Mouse (Mus musculus) liver, embryonic 14.5 days (tissue): ENCODE data around the gene Castor2. TPM values are rescaled to one million over a fixed set of nuclear protein-coding genes. Genes with fewer than 3 reads are reported as not detected.
A peak's percentile ranks its signal among the peaks of the same experiment; 100 is the strongest.

Experiments used
- ATAC-seq: fragments of 200-750 bp; cut with Nextera tagmentation; 2 replicates; pipeline ENCODE4 v1.8.0; 2017; ENCODE audit warnings: moderate number of reproducible peaks, mild to moderate bottlenecking, moderate library complexity; ENCODE audit not compliant: insufficient read depth
- DNase-seq, 3 experiments: peaks; one replicate each; pipeline ENCODE4 v3.0.0-alpha.2; 2012 to 2013; ENCODE audit warnings: low read depth in 3 of 3, low spot score in 3 of 3
- H3K27ac ChIP-seq: fragments of 300-500 bp; sonication (generic); 2 replicates; pipeline ENCODE4 v1.5.1; 2014; ENCODE audit warnings: moderate library complexity, mild to moderate bottlenecking, control low read depth, inconsistent platforms
- H3K27me3 ChIP-seq: fragments of 300-500 bp; sonication (generic); 2 replicates; pipeline ENCODE4 v1.6.1; 2014; ENCODE audit warnings: mild to moderate bottlenecking, low read length, moderate library complexity; ENCODE audit not compliant: control insufficient read depth, insufficient read depth
- H3K36me3 ChIP-seq: fragments of 300-500 bp; sonication (generic); replicated peaks from 2 replicates; pipeline ENCODE4 v1.6.1; 2014; ENCODE audit warnings: low read depth; ENCODE audit not compliant: control insufficient read depth, insufficient read depth
- H3K4me1 ChIP-seq, 2 experiments: fragments of 200-500 bp in 1 of 2; fragments of 300-500 bp in 1 of 2; sonication (generic) in 1 of 2; replicated peaks; 2 replicates each; pipeline ENCODE4 v1.6.1; 2012 to 2014; ENCODE audit warnings: antibody characterized with exemption in 1 of 2, inconsistent platforms in 1 of 2, low read length in 1 of 2; ENCODE audit not compliant: control insufficient read depth in 2 of 2, insufficient read depth in 2 of 2
- H3K4me2 ChIP-seq: fragments of 300-500 bp; sonication (generic); 2 replicates; pipeline ENCODE4 v1.6.1; 2014; ENCODE audit warnings: low read depth, mild to moderate bottlenecking, control low read depth, moderate library complexity
- H3K4me3 ChIP-seq, 2 experiments: fragments of 200-500 bp in 1 of 2; fragments of 300-500 bp in 1 of 2; sonication (generic) in 1 of 2; 2 replicates each; pipeline ENCODE4 v1.5.1; 2012 to 2014; ENCODE audit warnings: low read depth in 2 of 2, low read length in 2 of 2, mild to moderate bottlenecking in 2 of 2, control low read depth in 1 of 2, inconsistent platforms in 1 of 2, moderate library complexity in 1 of 2; ENCODE audit not compliant: insufficient read depth in 1 of 2
- H3K9ac ChIP-seq: fragments of 300-500 bp; sonication (generic); replicated peaks from 2 replicates; pipeline ENCODE4 v1.6.1; 2014; ENCODE audit warnings: mild to moderate bottlenecking, control low read depth, moderate library complexity
- H3K9me3 ChIP-seq: fragments of 300-500 bp; sonication (generic); 2 replicates; pipeline ENCODE4 v1.6.1; 2016; ENCODE audit warnings: low read length, mixed read lengths; ENCODE audit not compliant: control insufficient read depth
- CTCF ChIP-seq: IDR thresholded peaks from 2 replicates; pipeline ENCODE4 v1.5.1; 2016; ENCODE audit warnings: antibody characterized with exemption, low read depth, control low read depth
- EP300 ChIP-seq: IDR thresholded peaks from 2 replicates; pipeline ENCODE4 v1.6.1; 2016; ENCODE audit warnings: antibody characterized with exemption, low read depth
- WGBS: fragments of 180-500 bp; shearing (Covaris S2); extraction: QIAGEN DNeasy Blood & Tissue Kit; methylation state at CpG from one replicate; pipeline ENCODE4 v1.1.7; 2014; ENCODE audit not compliant: insufficient replicate concordance; 5-methylcytosine and 5-hydroxymethylcytosine counted together
- polyA plus RNA-seq, 2 experiments: library from polyadenylated mRNA; depleted of rRNA in 1 of 2; stranded (reverse) in 1 of 2; unstranded in 1 of 2; fragments of >200 nt; fragmentation: Nextera tagmentation in 1 of 2; extraction: Ambion mirVana in 1 of 2; gene quantifications; 2 replicates each; pipeline versions ENCODE4 v1.2.1 to v1.2.3; 2012 to 2014

Castor2 gene
- polyA plus RNA-seq, 2 experiments, result 0.21 to 0.28 TPM

GRCm38 (mm10) chr5:134176169-134176881 lies 76.8 kb downstream of the Castor2 start, which contains the start of gene Rcc1l:
Gene Rcc1l (minus strand): TSS chr5:134176774.
- WGBS, result under 1% methylated on average over 65 of the region's 72 CpGs
- Histone ChIP-seq H3K4me2 (peak within 1 kb of the TSS; percentile 71), H3K27ac (no peak within 1 kb of the TSS; the same call in none of the 2 replicates), H3K4me1 (peaks cover 5 to 12% of the 10 kb centered on the region in 2 experiments), H3K27me3 (no peaks in the 10 kb centered on the region), H3K9ac (peak within 1 kb of the TSS; percentile 57), H3K4me3 (peak within 1 kb of the TSS; percentile 79 to 92), H3K9me3 (no peaks in the 10 kb centered on the region), H3K36me3 (no peaks in the 10 kb centered on the region)
- ATAC-seq (peak; percentile 82), DNase-seq (peak; percentile 80 to 82 (median 81))
- TF ChIP-seq CTCF (no peak), EP300 (no peak)

- Histone ChIP-seq H3K4me1 (peaks cover 19 to 26% of the 10 kb centered on the region in 2 experiments), H3K4me3 (no peak overlapping the region), H3K9ac (no peak overlapping the region), H3K4me2 (no peak overlapping the region), H3K9me3 (no peaks in the 10 kb centered on the region), H3K27ac (no peak overlapping the region), H3K27me3 (no peaks in the 10 kb centered on the region), H3K36me3 (no peaks in the 10 kb centered on the region)
- no peak for DNase-seq
- TF ChIP-seq EP300 (no peak), CTCF (no peak)
- no peak for ATAC-seq
- WGBS, result 44% methylated on average over 7 of the region's 7 CpGs
These were observed 79.0 kb downstream of the Castor2 start for GRCm38 (mm10) chr5:134178536-134178935.

GRCm38 (mm10) chr5:134179871-134180270 lies 80.4 kb downstream of the Castor2 start:
- Histone ChIP-seq H3K9ac (no peak overlapping the region), H3K36me3 (no peaks in the 10 kb centered on the region), H3K4me2 (no peak overlapping the region), H3K4me3 (no peak overlapping the region), H3K9me3 (no peaks in the 10 kb centered on the region), H3K27ac (no peak overlapping the region), H3K4me1 (peaks cover 21 to 26% of the 10 kb centered on the region in 2 experiments), H3K27me3 (no peaks in the 10 kb centered on the region)
- 10% methylated on average over 7 of the region's 7 CpGs for WGBS
- DNase-seq (peak; percentile 65 to 72 (median 68)), ATAC-seq (no peak)
- TF ChIP-seq CTCF (peak; percentile 84), EP300 (no peak)

GRCm38 (mm10) chr5:134182172-134182571 lies 82.7 kb downstream of the Castor2 start:
- TF ChIP-seq CTCF, result no peak
- TF ChIP-seq EP300, result no peak
- H3K27me3 ChIP-seq, result no peaks in the 10 kb centered on the region
- DNase-seq (no peak), ATAC-seq (no peak)
- H3K36me3 ChIP-seq, result no peaks in the 10 kb centered on the region
- H3K9me3 ChIP-seq, result no peaks in the 10 kb centered on the region
- H3K27ac ChIP-seq, result no peak overlapping the region
- peak overlapping the region; percentile 97 for H3K4me2 ChIP-seq
- no peak overlapping the region for H3K9ac ChIP-seq
- 54% methylated on average over 3 of the region's 3 CpGs for WGBS
- peaks cover 16 to 23% of the 10 kb centered on the region in 2 experiments for H3K4me1 ChIP-seq
- H3K4me3 ChIP-seq, result no peak overlapping the region

- no peaks in the 10 kb centered on the region for H3K36me3 ChIP-seq
- no peak for TF ChIP-seq EP300
- no peak for TF ChIP-seq CTCF
- peak overlapping the region; percentile 97 for H3K4me2 ChIP-seq
- no peak overlapping the region; the same call in 1 of the 2 replicates for H3K27ac ChIP-seq
- peak overlapping the region in 1 of 2 experiments; percentile 94; a peak in 1 of 4 replicates for H3K4me3 ChIP-seq
- H3K4me1 ChIP-seq, result peaks cover 16 to 23% of the 10 kb centered on the region in 2 experiments
- no peak overlapping the region; the same call in 1 of the 2 replicates for H3K9ac ChIP-seq
- no peak for ATAC-seq
- DNase-seq, result no peak
- WGBS, result 50% methylated on average over 4 of the region's 4 CpGs
- no peaks in the 10 kb centered on the region for H3K9me3 ChIP-seq
- H3K27me3 ChIP-seq, result no peaks in the 10 kb centered on the region
These were observed 83.2 kb downstream of the Castor2 start for GRCm38 (mm10) chr5:134182735-134183134.
